Mouse (Mus musculus): ENCODE results near the gene Slc6a14.

Gene Slc6a14

GRCm38 (mm10) chrX:21714829-21715228, at the start of gene Slc6a14:
Slc6a14 (plus strand) TSS chrX:21714896.
- in situ Hi-C loops (cut with MboI, MseI), result no loop called here

DNA sequence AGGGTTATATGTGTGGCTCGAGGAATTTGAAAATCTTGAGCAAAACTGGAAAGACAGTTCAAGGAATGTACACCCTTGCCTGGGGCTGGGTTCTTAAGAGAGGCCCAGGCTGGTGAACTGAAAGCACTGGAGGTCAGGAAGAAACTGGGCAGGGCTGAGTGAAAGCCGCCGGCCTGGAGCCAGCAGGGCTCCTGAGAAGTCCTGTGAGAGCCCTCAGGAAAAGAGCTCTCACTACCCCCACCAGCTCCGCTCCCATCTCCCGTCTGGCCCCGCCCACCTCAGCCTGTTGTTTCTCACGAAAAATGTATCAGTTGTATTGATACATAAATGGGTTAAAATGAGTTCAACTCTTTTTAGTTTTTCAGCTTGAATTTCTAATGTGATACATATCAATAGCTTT, 43.8 kb upstream of the Slc6a14 start:
- in situ Hi-C loops (cut with MboI, MseI), result no loop called here

- in situ Hi-C loops (cut with MboI, MseI), result no loop called here
These were observed 19.5 kb upstream of the Slc6a14 start for GRCm38 (mm10) chrX:21695220-21695619.

- in situ Hi-C loops (cut with MboI, MseI), result no loop called here
These were observed 19.0 kb upstream of the Slc6a14 start for GRCm38 (mm10) chrX:21695687-21696086.

GRCm38 (mm10) chrX:21701646-21702045, 13.1 kb upstream of the Slc6a14 start:
- in situ Hi-C loops (cut with MboI, MseI), result no loop called here

DNA sequence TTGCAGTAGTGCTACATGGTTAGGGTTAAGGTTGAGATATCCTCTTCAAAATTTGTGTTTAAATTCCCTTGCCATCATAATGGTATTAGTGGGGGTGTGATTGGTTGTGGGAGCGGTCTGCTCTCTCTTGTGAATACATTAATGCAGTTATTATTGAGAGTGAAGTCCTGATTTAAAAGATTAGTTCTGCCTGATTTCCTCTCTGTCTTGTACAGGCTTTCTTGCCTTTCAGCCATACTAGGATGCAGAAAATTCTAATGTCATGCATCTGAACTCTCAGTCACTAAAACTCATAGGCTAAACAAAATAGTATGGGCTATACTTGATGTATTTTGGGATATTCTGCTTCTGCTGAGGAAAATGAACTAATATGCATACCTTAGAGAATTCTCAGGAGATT, 10.2 kb upstream of the Slc6a14 start:
- in situ Hi-C loops (cut with MboI, MseI), result no loop called here

GRCm38 (mm10) chrX:21715293-21715692, 597 bp downstream of the Slc6a14 start:
- in situ Hi-C loops (cut with MboI, MseI), result no loop called here

GRCm38 (mm10) chrX:21716885-21717284, 2.2 kb downstream of the Slc6a14 start:
- in situ Hi-C loops (cut with MboI, MseI), result no loop called here

DNA sequence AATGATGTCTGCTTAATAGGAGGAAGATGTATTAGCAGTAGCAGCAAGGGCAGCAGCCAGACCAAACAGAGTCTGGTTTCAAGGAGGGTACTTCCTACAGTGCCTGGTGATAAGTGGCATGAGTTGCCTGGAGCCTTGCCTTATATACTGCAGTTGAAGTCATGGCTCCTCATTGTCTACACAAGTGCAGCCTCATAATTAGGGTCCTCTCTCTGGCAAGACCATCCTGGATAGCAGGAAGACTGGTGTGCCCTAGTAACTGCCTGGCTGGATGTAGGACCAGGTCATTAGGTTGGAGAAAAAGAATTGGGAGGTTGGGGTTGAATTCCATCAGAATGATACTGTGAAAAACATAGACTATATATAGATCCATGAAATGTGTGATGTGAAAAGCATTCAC, 30.3 kb downstream of the Slc6a14 start, which contains the start of gene Gm28269:
Gm28269 (minus strand) TSS at position 101 of the 400 bp plus-strand sequence.
- in situ Hi-C loops (cut with MboI, MseI), result no loop called here
